Mouse (Mus musculus) limb, embryonic 15.5 days (tissue): ENCODE results near the gene Rnf31. TPM values are rescaled to one million over a fixed set of nuclear protein-coding genes. Genes with fewer than 3 reads are reported as not detected.

Experiments used
- ATAC-seq: fragments of 200-750 bp; cut with Nextera tagmentation; 2 replicates; pipeline ENCODE4 v1.8.0; 2017; ENCODE audit warnings: low read depth, moderate TSS enrichment; ENCODE audit not compliant: insufficient number of reproducible peaks, low FRiP score, low TSS enrichment
- H3K27ac ChIP-seq: fragments of 300-500 bp; sonication (generic); 2 replicates; pipeline ENCODE4 v1.5.1; 2015; ENCODE audit warnings: moderate library complexity, mild to moderate bottlenecking, inconsistent platforms
- H3K27me3 ChIP-seq: fragments of 300-500 bp; sonication (generic); 2 replicates; pipeline ENCODE4 v1.6.1; 2015; ENCODE audit warnings: inconsistent platforms
- H3K36me3 ChIP-seq: fragments of 300-500 bp; sonication (generic); 2 replicates; pipeline ENCODE4 v1.6.1; 2015; ENCODE audit warnings: inconsistent platforms
- H3K4me1 ChIP-seq: fragments of 300-500 bp; sonication (generic); 2 replicates; pipeline ENCODE4 v1.6.1; 2015; ENCODE audit warnings: inconsistent platforms
- H3K4me2 ChIP-seq: fragments of 300-500 bp; sonication (generic); 2 replicates; pipeline ENCODE4 v1.6.1; 2015; ENCODE audit warnings: mild to moderate bottlenecking, inconsistent platforms
- H3K4me3 ChIP-seq: fragments of 300-500 bp; sonication (generic); 2 replicates; pipeline ENCODE4 v1.5.1; 2015; ENCODE audit warnings: mild to moderate bottlenecking, inconsistent platforms
- H3K9ac ChIP-seq: fragments of 300-500 bp; sonication (generic); 2 replicates; pipeline ENCODE4 v1.6.1; 2015; ENCODE audit warnings: inconsistent platforms
- H3K9me3 ChIP-seq: fragments of 300-500 bp; sonication (generic); 2 replicates; pipeline ENCODE4 v1.6.1; 2016; ENCODE audit warnings: inconsistent platforms
- WGBS: fragments of 180-500 bp; shearing (Covaris S2); methylation state at CpG from one replicate; pipeline ENCODE4 v1.1.7; 2015; 5-methylcytosine and 5-hydroxymethylcytosine counted together
- polyA plus RNA-seq: library from polyadenylated mRNA; unstranded; fragments of >200 nt; fragmentation: Nextera tagmentation; extraction: Ambion mirVana; gene quantifications from 2 replicates; pipeline ENCODE4 v1.2.1, GENCODE M21; 2015

Rnf31 gene
- 20.0 and 20.6 TPM in 2 replicates for polyA plus RNA-seq

GRCm38 (mm10) chr14:55591331-55591891 lies at the start of gene Rnf31:
Gene Rnf31 (plus strand): TSS chr14:55591708.
- no peaks in the 10 kb centered on the region for H3K27me3 ChIP-seq
- peak within 1 kb of the TSS; percentile 68 for H3K9ac ChIP-seq
- H3K4me1 ChIP-seq = peaks cover 28% of the 10 kb centered on the region
- peak; percentile 89 for ATAC-seq
- under 1% methylated on average over 33 of the region's 33 CpGs for WGBS
- no peaks in the 10 kb centered on the region for H3K9me3 ChIP-seq
- H3K36me3 ChIP-seq = peaks cover 48% of the 10 kb centered on the region
- peak within 1 kb of the TSS; percentile 88 for H3K4me2 ChIP-seq
- peak within 1 kb of the TSS; percentile 97 for H3K27ac ChIP-seq
- H3K4me3 ChIP-seq = peak within 1 kb of the TSS; percentile 79

DNA sequence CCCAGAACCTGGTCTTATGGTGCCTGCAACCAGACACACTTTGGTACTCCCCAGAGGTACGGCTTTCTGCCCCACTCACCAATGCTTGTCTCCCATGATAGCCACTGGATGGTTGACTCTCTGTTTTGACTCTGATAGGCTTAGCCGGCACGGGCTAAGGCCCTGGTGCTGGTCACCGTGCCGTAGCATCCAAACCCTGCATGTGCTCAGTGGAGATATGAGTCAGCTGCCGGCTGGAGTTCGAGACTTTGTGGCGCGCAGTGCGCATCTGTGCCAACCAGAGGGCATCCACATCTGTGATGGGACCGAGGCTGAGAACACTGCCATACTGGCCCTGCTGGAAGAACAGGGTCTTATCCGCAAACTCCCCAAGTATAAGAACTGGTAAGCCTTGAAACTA lies 49.2 kb upstream of the Rnf31 start:
- no peaks in the 10 kb centered on the region for H3K9me3 ChIP-seq
- H3K27me3 ChIP-seq = no peaks in the 10 kb centered on the region
- no peak for ATAC-seq
- H3K4me1 ChIP-seq = peaks cover 18% of the 10 kb centered on the region
- no peak overlapping the region for H3K27ac ChIP-seq
- no peak overlapping the region for H3K4me3 ChIP-seq
- 94% methylated on average over 12 of the region's 12 CpGs for WGBS
- peaks cover 48% of the 10 kb centered on the region for H3K36me3 ChIP-seq
- no peak overlapping the region for H3K9ac ChIP-seq
- no peak overlapping the region for H3K4me2 ChIP-seq

GRCm38 (mm10) chr14:55544334-55544733 lies 47.2 kb upstream of the Rnf31 start:
- Histone ChIP-seq H3K27me3 (no peaks in the 10 kb centered on the region), H3K4me2 (no peak overlapping the region), H3K36me3 (peaks cover 68% of the 10 kb centered on the region), H3K27ac (no peak overlapping the region), H3K4me1 (peaks cover 18% of the 10 kb centered on the region), H3K9me3 (no peaks in the 10 kb centered on the region), H3K9ac (no peak overlapping the region), H3K4me3 (no peak overlapping the region)
- WGBS = 78% methylated on average over 9 of the region's 9 CpGs
- ATAC-seq = no peak

DNA sequence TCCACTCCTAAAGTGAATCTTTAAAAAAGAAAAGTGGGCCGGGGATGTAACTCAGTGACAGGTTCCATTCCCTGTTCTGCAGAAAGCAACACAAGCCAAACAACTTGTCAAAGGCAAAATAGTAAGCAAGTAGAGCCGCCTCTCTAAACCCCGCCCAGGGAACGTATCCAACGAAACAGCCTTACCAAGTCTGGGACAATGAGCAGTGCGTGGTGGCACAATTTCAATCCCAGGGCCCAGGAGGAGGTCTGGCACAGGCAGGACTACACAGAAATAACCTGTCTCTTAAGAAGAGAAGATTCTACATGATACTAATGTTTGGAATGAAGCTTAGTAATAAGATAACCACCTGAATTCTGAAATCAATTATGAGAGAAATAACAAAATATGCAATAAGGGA lies 41.3 kb upstream of the Rnf31 start:
- Histone ChIP-seq H3K4me3 (no peak overlapping the region), H3K4me1 (no peaks in the 10 kb centered on the region), H3K36me3 (peaks cover 45% of the 10 kb centered on the region), H3K9ac (no peak overlapping the region), H3K4me2 (no peak overlapping the region), H3K27ac (no peak overlapping the region), H3K9me3 (no peaks in the 10 kb centered on the region), H3K27me3 (no peaks in the 10 kb centered on the region)
- WGBS = 83% methylated on average over 6 of the region's 6 CpGs
- ATAC-seq = no peak

- no peaks in the 10 kb centered on the region for H3K9me3 ChIP-seq
- WGBS = 71% methylated on average over 5 of the region's 5 CpGs
- no peak overlapping the region for H3K27ac ChIP-seq
- H3K27me3 ChIP-seq = no peaks in the 10 kb centered on the region
- H3K9ac ChIP-seq = no peak overlapping the region
- no peak overlapping the region for H3K4me3 ChIP-seq
- no peaks in the 10 kb centered on the region for H3K4me1 ChIP-seq
- peaks cover 35% of the 10 kb centered on the region for H3K36me3 ChIP-seq
- no peak for ATAC-seq
- no peak overlapping the region for H3K4me2 ChIP-seq
These were observed 40.2 kb upstream of the Rnf31 start for GRCm38 (mm10) chr14:55551347-55551746.

DNA sequence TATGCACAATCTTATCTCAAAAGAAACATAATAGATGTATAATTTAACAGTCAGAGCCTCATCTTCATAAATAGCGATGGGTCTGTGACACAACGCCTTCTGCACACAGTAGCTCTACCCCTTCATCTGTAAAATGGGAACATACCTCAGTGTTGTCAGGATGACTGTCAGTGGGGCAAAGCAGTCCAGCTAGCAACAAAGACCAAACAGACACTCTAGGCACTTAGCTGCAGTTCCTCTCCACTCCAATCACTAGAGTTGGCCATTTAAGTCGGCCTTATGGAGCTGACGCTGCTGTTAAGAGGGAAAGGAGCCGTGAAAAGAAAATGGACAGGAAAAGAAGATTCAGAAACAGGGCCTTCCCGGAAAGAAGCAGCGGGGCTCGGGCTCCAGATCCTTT lies 39.7 kb upstream of the Rnf31 start:
- Histone ChIP-seq H3K4me1 (no peaks in the 10 kb centered on the region), H3K36me3 (peaks cover 32% of the 10 kb centered on the region), H3K9me3 (no peaks in the 10 kb centered on the region), H3K4me3 (no peak overlapping the region), H3K9ac (no peak overlapping the region), H3K27me3 (no peaks in the 10 kb centered on the region), H3K4me2 (no peak overlapping the region), H3K27ac (no peak overlapping the region)
- 92% methylated on average over 8 of the region's 8 CpGs for WGBS
- ATAC-seq = no peak

GRCm38 (mm10) chr14:55554635-55555034 lies 36.9 kb upstream of the Rnf31 start:
- no peak overlapping the region for H3K9ac ChIP-seq
- no peak for ATAC-seq

DNA sequence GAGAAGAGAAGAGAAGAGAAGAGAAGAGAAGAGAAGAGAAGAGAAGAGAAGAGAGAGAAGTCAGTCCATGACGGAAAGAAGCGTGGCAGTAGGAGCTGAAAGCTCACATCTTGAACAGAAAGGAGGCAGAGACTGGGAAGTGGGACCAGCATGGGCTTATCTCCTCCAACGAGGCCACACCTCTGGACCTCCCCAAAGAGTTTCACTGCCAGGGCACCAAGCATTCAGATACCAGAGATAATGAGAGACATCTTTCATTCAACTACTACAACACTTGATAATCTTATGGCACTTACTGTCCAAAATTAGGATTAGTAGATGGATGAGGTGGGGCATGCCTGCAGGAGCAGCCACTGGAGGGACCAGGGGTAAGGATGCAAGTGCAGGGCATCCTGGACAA lies 35.7 kb upstream of the Rnf31 start:
- no peaks in the 10 kb centered on the region for H3K36me3 ChIP-seq
- no peak for ATAC-seq
- 65% methylated on average over 3 of the region's 3 CpGs for WGBS

More at GRCm38 (mm10) chr14:55554635-55555034, 36.9 kb upstream of the Rnf31 start:
- no peak overlapping the region for H3K4me2 ChIP-seq
- H3K27ac ChIP-seq = no peak overlapping the region
- peaks cover 5% of the 10 kb centered on the region; the same call in 1 of the 2 replicates for H3K36me3 ChIP-seq
- H3K27me3 ChIP-seq = no peaks in the 10 kb centered on the region
- 0 out of 2 replicates have a peak, but pooled peaks cover 4% of the 10 kb centered on the region for H3K4me1 ChIP-seq
- H3K4me3 ChIP-seq = no peak overlapping the region
- no peaks in the 10 kb centered on the region for H3K9me3 ChIP-seq

DNA sequence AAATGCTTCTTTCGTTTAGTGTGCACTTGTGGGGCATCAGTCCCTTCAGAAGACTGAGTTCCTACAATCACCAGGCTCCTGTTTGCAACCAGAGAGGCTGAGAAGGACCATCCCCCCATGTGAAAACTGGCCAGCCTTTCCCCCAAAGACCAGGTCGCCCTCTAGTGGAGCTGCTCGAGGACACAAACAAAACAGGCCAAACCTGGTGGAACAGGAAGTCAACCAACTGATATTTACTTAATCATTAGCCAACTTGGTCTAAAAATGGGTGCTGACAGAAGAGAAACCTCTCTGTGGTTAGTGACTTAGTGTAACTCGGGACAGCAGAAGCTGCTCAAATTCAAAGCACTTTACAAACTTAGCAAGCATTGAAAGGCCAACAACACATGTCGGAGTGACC lies 34.5 kb upstream of the Rnf31 start:
- Histone ChIP-seq H3K27me3 (no peaks in the 10 kb centered on the region), H3K4me2 (no peak overlapping the region), H3K4me1 (peaks cover 15% of the 10 kb centered on the region), H3K4me3 (no peak overlapping the region), H3K9ac (no peak overlapping the region), H3K9me3 (no peaks in the 10 kb centered on the region), H3K27ac (no peak overlapping the region), H3K36me3 (no peaks in the 10 kb centered on the region)
- WGBS = 26% methylated on average over 5 of the region's 5 CpGs
- ATAC-seq = no peak

More for the DNA sequence above, 35.7 kb upstream of the Rnf31 start:
- Histone ChIP-seq H3K9ac (no peak overlapping the region), H3K4me3 (no peak overlapping the region), H3K4me2 (no peak overlapping the region), H3K4me1 (peaks cover 4% of the 10 kb centered on the region; the same call in 1 of the 2 replicates), H3K27ac (no peak overlapping the region), H3K27me3 (no peaks in the 10 kb centered on the region), H3K9me3 (no peaks in the 10 kb centered on the region)

GRCm38 (mm10) chr14:55557587-55557986 lies 33.9 kb upstream of the Rnf31 start:
- no peak for ATAC-seq
- Histone ChIP-seq H3K27ac (no peak overlapping the region), H3K4me2 (no peak overlapping the region), H3K36me3 (no peaks in the 10 kb centered on the region), H3K4me1 (peaks cover 18% of the 10 kb centered on the region), H3K4me3 (no peak overlapping the region), H3K9me3 (no peaks in the 10 kb centered on the region), H3K9ac (no peak overlapping the region), H3K27me3 (no peaks in the 10 kb centered on the region)
- 86% methylated on average over 3 of the region's 3 CpGs for WGBS

DNA sequence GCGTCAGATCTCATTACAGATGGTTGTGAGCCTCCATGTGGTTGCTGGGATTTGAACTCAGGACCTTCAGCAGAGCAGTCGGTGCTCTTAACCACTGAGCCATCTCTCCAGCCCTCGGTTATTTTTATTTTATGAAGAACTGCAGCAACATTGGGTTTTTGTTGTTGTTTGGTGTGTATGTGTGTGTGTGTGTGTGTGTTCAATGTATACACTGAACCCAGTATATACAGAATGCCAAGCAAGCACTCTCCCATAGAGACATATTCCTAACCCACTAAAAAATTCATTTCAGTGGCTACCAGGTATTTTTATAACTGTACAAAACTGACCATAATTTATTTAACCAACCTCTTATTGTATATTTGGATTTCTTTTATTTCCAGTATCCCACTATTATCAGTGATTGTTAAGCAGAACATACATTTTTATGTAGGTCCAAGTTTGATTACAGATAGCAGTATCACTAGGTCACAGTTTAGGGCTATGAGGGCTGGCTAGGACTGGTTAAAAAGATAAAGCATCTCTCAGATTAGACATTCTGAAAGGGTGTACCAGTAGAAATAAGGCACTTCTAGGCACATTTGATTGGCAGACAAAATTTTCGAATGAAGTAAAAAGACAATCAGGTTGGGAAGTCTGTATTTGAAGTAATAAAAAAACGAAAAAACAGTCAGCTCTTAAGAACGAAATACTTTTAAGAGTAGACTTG lies 32.6 kb upstream of the Rnf31 start:
- H3K4me3 ChIP-seq = peak overlapping the region; percentile 68
- H3K27ac ChIP-seq = no peak overlapping the region
- no peaks in the 10 kb centered on the region for H3K9me3 ChIP-seq
- no peak for ATAC-seq
- WGBS = 49% methylated on average over 6 of the region's 6 CpGs
- H3K9ac ChIP-seq = no peak overlapping the region
- peak overlapping the region; percentile 61 for H3K4me2 ChIP-seq
- H3K36me3 ChIP-seq = peaks cover 7% of the 10 kb centered on the region; the same call in 1 of the 2 replicates
- no peaks in the 10 kb centered on the region for H3K27me3 ChIP-seq
- peaks cover 18% of the 10 kb centered on the region for H3K4me1 ChIP-seq

DNA sequence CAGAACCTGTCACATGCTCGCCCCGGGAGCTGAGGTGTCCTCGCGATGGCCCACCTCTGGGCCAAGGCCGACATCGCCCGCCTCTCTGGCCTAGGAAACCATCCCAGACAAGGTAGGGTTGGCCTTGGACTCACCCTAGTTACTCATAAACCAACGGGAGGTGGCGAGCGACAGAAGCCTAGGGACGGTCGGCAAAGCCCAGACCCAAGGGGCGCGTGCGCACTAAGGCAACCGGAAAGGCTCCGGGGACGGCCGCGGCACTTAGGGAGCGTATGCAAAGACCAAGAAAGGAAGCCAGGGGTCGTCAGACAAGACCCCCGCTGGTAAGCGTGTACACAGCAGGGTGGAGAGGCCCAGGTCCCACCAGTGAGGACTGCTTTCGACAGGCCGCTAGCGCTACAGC lies 31.7 kb upstream of the Rnf31 start, which contains the start of gene Dcaf11:
TSS of gene Dcaf11 (plus strand) at position 208 of the 403 bp plus-strand sequence.
- Histone ChIP-seq H3K4me2 (peak within 1 kb of the TSS; percentile 78), H3K4me3 (peak within 1 kb of the TSS; percentile 68)
- peak; percentile 70 for ATAC-seq

More for the DNA sequence above, 31.7 kb upstream of the Rnf31 start, which contains the start of gene Dcaf11:
- H3K9ac ChIP-seq = peak within 1 kb of the TSS; percentile 69
- H3K27me3 ChIP-seq = no peaks in the 10 kb centered on the region
- no peaks in the 10 kb centered on the region for H3K9me3 ChIP-seq
- H3K36me3 ChIP-seq = peaks cover 16% of the 10 kb centered on the region
- peaks cover 18% of the 10 kb centered on the region for H3K4me1 ChIP-seq
- under 1% methylated on average over 27 of the region's 27 CpGs for WGBS
- peak within 1 kb of the TSS; percentile 99 for H3K27ac ChIP-seq
